Mouse (Mus musculus) embryo, embryonic 10.5 days (tissue): ENCODE measurements around the gene Tmem256.

Source experiments
- DNase-seq: peaks from one replicate; pipeline ENCODE4 v3.0.0-alpha.2; 2015; ENCODE audit warnings: low spot score

Gene Tmem256

DNA sequence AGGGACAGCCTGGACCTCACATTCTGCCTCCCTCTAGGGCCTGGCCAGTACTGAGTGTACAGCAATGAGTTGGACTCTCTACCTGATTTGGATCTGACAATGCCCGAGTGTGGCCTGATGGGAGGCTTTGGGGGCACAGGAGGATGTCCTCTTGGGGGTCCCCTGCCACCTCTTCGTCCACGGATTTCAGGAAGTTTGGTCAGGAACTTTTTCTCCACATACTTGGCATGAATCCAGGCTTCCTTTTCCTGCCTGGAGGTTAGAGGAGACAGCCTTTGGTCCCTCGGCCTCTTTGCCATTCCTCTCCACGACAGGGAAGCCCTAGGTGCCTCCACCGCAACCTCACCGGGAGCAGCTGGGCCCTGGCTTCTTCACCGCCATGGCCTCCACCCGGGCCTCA, 45.9 kb downstream of the Tmem256 start:
- DNase-seq, result no peak

DNA sequence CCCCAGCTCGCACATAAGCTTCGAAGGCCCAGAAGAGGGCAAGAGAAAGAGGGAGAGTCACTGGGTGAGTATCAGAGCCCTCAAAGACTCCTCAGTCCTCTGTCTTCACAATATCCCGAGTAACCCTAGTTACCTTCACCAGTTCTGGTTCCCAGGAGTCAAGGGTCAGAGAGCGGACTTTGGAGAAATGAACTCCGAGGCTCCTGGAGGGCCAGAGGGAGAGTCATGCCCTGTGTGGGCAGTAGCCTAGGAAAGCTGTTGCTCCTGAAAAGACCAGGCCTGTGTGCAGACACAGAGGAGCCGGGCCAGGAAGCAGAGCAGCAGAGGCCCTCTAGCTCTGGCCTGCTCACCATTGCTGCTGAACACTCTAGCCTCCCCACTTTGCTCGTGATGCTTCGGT, 46.3 kb downstream of the Tmem256 start:
- DNase-seq, result no peak

DNA sequence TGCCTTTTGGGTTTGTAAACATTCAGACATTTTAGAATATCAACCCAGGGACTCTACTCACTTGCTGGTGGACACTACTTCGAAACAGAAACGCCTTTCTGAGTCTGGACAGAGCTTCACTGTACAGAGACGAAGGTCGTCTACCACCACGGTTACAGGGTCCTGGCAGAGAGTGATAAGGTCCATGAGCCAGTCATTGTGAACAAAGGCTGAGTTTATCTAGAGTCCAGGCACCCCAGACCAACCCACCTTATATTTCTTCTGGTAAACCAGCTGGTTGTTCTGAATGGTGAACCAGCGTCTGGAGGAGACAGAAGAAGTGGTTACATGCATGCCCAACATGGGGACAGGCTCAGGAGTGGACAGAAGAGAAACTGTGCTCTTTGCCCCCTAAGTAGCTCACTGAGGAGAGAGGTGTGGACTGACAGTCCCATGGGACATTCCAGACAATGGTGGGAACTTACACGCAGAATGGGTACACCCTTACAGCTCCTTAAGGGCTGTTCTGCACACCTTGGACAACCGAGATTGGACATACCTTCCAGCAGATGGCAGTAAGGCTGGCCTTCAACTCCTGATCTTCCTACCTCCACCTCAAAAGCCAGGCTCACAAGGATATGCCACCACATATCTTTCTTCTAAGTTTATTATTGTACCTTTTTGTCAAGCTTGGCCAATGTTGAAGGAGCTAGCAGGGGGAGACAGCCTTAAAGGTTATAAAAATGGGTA, 48.8 kb downstream of the Tmem256 start:
- DNase-seq, result no peak
